Mouse (Mus musculus): ENCODE results near the gene Stxbp5l. TPM values are rescaled to one million over a fixed set of nuclear protein-coding genes. Genes with fewer than 3 reads are reported as not detected.
"Not testable (repeated sequence)": the region's sequence is repeated elsewhere in the genome, so short reads cannot be mapped to it uniquely, and the experiment has no call there.

The Stxbp5l gene
- polyA plus RNA-seq, 1 experiment = 20.0 TPM

DNA sequence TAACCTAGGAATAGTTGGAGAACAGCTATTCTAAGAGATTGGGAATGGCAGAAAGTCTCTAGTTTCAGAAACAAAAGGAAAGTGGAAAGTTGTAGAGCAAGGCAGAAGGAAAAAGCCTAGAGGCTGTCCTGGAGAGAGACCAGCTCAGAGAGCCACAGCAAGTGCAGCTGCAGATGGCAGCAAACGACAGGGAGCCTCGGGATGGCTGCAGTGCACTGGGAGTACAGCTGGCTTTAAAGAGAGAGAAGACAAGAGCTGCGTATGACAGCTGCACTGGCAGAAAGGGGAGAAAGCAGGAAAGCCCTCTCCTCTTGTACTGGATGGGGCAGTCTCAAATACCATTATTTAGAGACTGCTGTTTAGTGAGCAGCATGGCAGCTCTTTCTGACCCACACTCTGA lies 37.7 kb downstream of the Stxbp5l start:
- H3K4me1 ChIP-seq (ENCODE audit: control insufficient read depth, insufficient read depth, low read length) = peaks cover 6% of the 10 kb centered on the region; the same call in 1 of the 2 replicates
- H3K4me3 ChIP-seq (replicated peaks; ENCODE audit: insufficient read depth, low read depth, low read length) = no peak overlapping the region
- H3K27me3 ChIP-seq (ENCODE audit: control insufficient read depth, insufficient read depth, low read length) = no peaks in the 10 kb centered on the region
- 8% methylated on average over 3 of the region's 3 CpGs for WGBS
- peak in 1 of 2 experiments; percentile 36 for DNase-seq
- no peak overlapping the region for H3K27ac ChIP-seq (ENCODE audit: insufficient read depth, low read length)
- TF ChIP-seq CTCF (IDR thresholded peaks at IDR 0.05; ENCODE audit: borderline replicate concordance, insufficient read depth, low read depth, low read length) (peak; percentile 20; the same call in 1 of the 2 replicates), POLR2A (IDR thresholded peaks at IDR 0.05; ENCODE audit: borderline replicate concordance, insufficient read depth, low read length) (no peak)

DNA sequence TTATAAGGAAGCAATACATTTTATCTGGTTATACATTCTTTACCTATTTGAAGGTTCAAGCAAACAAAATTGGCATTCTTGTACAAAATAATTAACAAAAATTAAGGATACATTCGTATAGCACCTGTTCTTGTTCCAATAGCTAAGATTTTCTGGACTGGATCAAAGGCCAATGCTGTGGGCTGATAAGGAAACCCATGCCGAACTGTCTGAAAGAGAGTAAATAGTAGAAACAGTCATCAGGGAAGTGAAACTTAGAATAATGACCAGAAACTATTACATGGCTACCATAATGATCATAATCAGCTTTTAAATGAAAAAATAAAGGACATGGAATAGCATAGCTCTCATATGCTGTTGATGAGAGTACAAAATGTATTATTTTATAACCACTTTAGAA lies 39.8 kb downstream of the Stxbp5l start:
- H3K4me3 ChIP-seq (replicated peaks; ENCODE audit: insufficient read depth, low read depth, low read length) = no peak overlapping the region
- H3K4me1 ChIP-seq (ENCODE audit: control insufficient read depth, insufficient read depth, low read length) = peaks cover 8% of the 10 kb centered on the region; the same call in 1 of the 2 replicates
- TF ChIP-seq POLR2A (IDR thresholded peaks at IDR 0.05; ENCODE audit: borderline replicate concordance, insufficient read depth, low read length) (no peak), CTCF (IDR thresholded peaks at IDR 0.05; ENCODE audit: borderline replicate concordance, insufficient read depth, low read depth, low read length) (no peak)
- 40% methylated on average over 2 of the region's 2 CpGs for WGBS
- H3K27me3 ChIP-seq (ENCODE audit: control insufficient read depth, insufficient read depth, low read length) = no peaks in the 10 kb centered on the region
- DNase-seq = no peak
- H3K27ac ChIP-seq (ENCODE audit: insufficient read depth, low read length) = no peak overlapping the region

DNA sequence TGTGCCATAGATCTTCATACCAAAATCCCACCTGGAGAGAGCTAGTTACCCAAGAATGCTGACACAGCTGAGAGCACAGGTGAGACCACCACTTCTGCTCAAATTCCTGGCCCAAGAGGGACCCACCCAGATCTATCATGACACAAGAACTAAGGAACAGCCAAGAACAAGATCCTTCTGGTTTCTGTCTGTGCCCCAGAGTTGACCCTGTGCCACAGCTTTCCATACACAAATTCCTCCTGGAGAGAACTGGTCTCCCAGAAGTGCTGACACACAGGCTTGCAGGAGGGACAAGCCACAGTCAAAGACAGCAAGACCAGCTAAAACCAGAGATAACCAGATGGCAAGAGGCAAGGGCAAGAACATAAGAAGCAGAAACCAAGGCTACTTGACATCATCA lies 43.3 kb downstream of the Stxbp5l start:
- DNase-seq; H3K27ac ChIP-seq (ENCODE audit: insufficient read depth, low read length); H3K4me1 ChIP-seq (ENCODE audit: control insufficient read depth, insufficient read depth, low read length); H3K4me3 ChIP-seq (replicated peaks; ENCODE audit: insufficient read depth, low read depth, low read length); H3K27me3 ChIP-seq (ENCODE audit: control insufficient read depth, insufficient read depth, low read length): not testable (repeated sequence)

DNA sequence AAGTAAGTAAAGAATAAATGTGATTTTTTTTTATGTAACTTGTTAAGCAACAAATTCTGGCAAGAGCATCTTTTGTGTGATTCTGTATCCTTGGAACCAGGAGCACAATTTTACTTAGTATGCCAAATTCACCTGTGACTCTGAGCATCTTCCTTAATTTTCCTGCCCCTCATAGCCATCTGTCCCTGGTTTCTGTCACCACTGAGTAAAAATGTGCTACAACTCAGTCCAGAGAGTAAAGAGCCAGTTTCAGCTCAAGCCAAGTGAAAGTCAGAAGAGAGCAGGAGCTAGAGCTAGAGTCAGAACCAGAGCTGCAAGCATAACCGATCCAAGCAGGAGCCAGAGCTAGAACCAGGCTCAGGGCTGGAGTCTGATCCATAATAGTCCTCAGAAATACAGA lies 46.6 kb downstream of the Stxbp5l start:
- peak overlapping the region; percentile 50 for H3K27ac ChIP-seq (ENCODE audit: insufficient read depth, low read length)
- peaks cover 10% of the 10 kb centered on the region; the same call in 1 of the 2 replicates for H3K4me1 ChIP-seq (ENCODE audit: control insufficient read depth, insufficient read depth, low read length)
- no peaks in the 10 kb centered on the region for H3K27me3 ChIP-seq (ENCODE audit: control insufficient read depth, insufficient read depth, low read length)
- 8% methylated on average over 1 of the region's 1 CpGs for WGBS
- no peak for TF ChIP-seq CTCF (IDR thresholded peaks at IDR 0.05; ENCODE audit: borderline replicate concordance, insufficient read depth, low read depth, low read length)
- TF ChIP-seq POLR2A (IDR thresholded peaks at IDR 0.05; ENCODE audit: borderline replicate concordance, insufficient read depth, low read length) = no peak
- H3K4me3 ChIP-seq (replicated peaks; ENCODE audit: insufficient read depth, low read depth, low read length) = no peak overlapping the region
- DNase-seq = peak in 1 of 2 experiments; percentile 77

DNA sequence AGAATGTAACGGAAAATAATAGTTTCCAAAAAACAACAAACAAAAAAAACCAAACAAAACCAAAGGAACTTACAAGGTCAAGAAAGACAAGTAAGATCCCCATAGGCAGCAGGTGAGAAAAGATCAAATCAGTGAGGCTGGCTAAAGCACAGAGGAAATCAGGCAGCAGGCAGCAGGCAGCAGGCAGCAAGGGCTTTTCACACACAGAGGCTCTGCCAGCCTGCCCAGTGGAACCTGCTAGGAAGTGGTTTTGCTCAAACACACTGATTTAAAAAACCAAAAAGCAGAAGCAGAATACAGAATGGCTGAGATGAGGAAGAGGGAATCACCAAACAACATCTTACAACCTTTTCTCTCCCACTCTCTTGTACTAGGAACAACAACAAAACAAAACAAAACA lies 47.2 kb downstream of the Stxbp5l start:
- 78% methylated on average over 1 of the region's 1 CpGs for WGBS
- DNase-seq = peak; percentile 47 to 76
- no peaks in the 10 kb centered on the region for H3K27me3 ChIP-seq (ENCODE audit: control insufficient read depth, insufficient read depth, low read length)
- no peak overlapping the region for H3K27ac ChIP-seq (ENCODE audit: insufficient read depth, low read length)
- H3K4me1 ChIP-seq (ENCODE audit: control insufficient read depth, insufficient read depth, low read length) = peaks cover 10% of the 10 kb centered on the region; the same call in 1 of the 2 replicates
- TF ChIP-seq POLR2A (IDR thresholded peaks at IDR 0.05; ENCODE audit: borderline replicate concordance, insufficient read depth, low read length) (no peak), CTCF (IDR thresholded peaks at IDR 0.05; ENCODE audit: borderline replicate concordance, insufficient read depth, low read depth, low read length) (no peak)
- H3K4me3 ChIP-seq (replicated peaks; ENCODE audit: insufficient read depth, low read depth, low read length) = no peak overlapping the region

DNA sequence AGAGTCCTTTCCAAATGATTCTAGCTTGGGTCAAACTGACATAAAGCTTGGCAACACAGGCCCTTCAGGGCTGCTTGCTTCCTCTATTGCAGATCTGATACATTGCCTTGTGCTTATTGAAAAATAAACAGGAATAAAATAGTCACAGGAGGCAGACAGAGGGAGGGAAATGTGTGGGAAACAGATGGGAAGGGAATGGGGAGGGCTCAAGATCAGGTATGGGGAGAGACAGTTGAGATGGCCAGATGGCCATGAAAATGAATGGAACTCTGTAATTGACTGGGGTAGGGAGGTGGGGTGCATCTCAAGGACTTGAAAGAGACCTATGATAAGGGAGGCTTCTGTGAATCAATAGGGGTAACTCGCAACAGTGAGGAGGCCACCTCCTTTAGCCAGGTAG lies 80.3 kb downstream of the Stxbp5l start:
- TF ChIP-seq POLR2A (IDR thresholded peaks at IDR 0.05; ENCODE audit: borderline replicate concordance, insufficient read depth, low read length) (no peak), CTCF (IDR thresholded peaks at IDR 0.05; ENCODE audit: borderline replicate concordance, insufficient read depth, low read depth, low read length) (no peak)
- DNase-seq = peak; percentile 43 to 77
- 83% methylated on average over 1 of the region's 1 CpGs for WGBS

DNA sequence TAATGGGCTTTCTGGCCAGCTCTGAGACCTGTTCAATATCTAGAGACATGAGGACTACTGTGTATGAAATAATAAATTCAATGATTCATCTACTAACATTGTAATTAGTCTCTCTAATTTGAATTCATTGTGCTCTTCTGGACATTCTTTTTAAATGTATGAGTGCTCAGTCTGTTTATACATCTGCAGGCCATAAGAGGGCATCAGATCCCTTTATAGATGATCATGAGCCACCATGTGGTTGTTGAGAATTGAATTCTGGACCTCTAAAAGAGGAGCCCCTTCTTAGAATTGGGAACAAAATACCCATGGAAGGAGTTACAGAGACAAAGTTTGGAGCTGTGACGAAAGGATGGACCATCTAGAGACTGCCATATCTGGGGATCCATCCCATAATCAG lies 92.2 kb downstream of the Stxbp5l start:
- no peaks in the 10 kb centered on the region for H3K27me3 ChIP-seq (ENCODE audit: control insufficient read depth, insufficient read depth, low read length)
- H3K4me3 ChIP-seq (replicated peaks; ENCODE audit: insufficient read depth, low read depth, low read length) = no peak overlapping the region
- H3K4me1 ChIP-seq (ENCODE audit: control insufficient read depth, insufficient read depth, low read length) = no peaks in the 10 kb centered on the region; the same call in 1 of the 2 replicates
- TF ChIP-seq CTCF (IDR thresholded peaks at IDR 0.05; ENCODE audit: borderline replicate concordance, insufficient read depth, low read depth, low read length) = no peak
- TF ChIP-seq POLR2A (IDR thresholded peaks at IDR 0.05; ENCODE audit: borderline replicate concordance, insufficient read depth, low read length) = no peak
- H3K27ac ChIP-seq (ENCODE audit: insufficient read depth, low read length) = no peak overlapping the region
- WGBS = 46% methylated on average over 1 of the region's 1 CpGs
- peak in 1 of 2 experiments; percentile 43 for DNase-seq

More for the DNA sequence above, 80.3 kb downstream of the Stxbp5l start:
- H3K27me3 ChIP-seq (ENCODE audit: control insufficient read depth, insufficient read depth, low read length) = no peaks in the 10 kb centered on the region
- 0 out of 2 replicates have a peak overlapping the region, but pooled peaks have one; percentile 61 for H3K27ac ChIP-seq (ENCODE audit: insufficient read depth, low read length)
- H3K4me1 ChIP-seq (ENCODE audit: control insufficient read depth, insufficient read depth, low read length) = peaks cover 5% of the 10 kb centered on the region; the same call in 1 of the 2 replicates
- no peak overlapping the region for H3K4me3 ChIP-seq (replicated peaks; ENCODE audit: insufficient read depth, low read depth, low read length)

DNA sequence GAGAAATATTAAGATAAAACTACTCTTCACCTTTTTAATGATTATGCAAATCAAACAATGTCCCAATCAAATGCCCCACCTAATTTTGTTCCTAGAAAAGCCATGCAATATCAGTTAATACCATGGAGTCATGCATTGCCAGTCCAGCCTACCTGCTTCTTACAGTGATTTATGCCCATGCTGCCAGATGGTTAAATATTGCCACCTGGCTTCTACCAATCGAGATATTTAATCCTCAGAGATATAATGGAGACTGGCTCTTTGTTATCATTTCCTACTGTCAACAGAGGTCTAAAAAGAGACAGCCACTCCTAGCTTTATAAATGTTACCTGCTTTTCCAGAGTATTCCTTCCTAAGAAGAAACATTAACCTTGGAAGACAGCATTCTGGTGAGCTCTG lies 104.6 kb downstream of the Stxbp5l start:
- peak in 1 of 2 experiments; percentile 58 for DNase-seq
- TF ChIP-seq CTCF (IDR thresholded peaks at IDR 0.05; ENCODE audit: borderline replicate concordance, insufficient read depth, low read depth, low read length) (no peak), POLR2A (IDR thresholded peaks at IDR 0.05; ENCODE audit: borderline replicate concordance, insufficient read depth, low read length) (no peak)
- H3K4me3 ChIP-seq (replicated peaks; ENCODE audit: insufficient read depth, low read depth, low read length) = no peak overlapping the region
- H3K27me3 ChIP-seq (ENCODE audit: control insufficient read depth, insufficient read depth, low read length) = no peaks in the 10 kb centered on the region
- no peak overlapping the region for H3K27ac ChIP-seq (ENCODE audit: insufficient read depth, low read length)
- WGBS = 12% methylated on average over 1 of the region's 1 CpGs
- no peaks in the 10 kb centered on the region; the same call in 1 of the 2 replicates for H3K4me1 ChIP-seq (ENCODE audit: control insufficient read depth, insufficient read depth, low read length)
